Mouse (Mus musculus) monocyte, adult 2 months (primary cell): ENCODE data around the gene Zfp988.
"Not testable (repeated sequence)": the region's sequence is repeated elsewhere in the genome, so short reads cannot be mapped to it uniquely, and the experiment has no call there.

Source experiments
- DNase-seq, 2 experiments: peaks; one replicate each; pipeline ENCODE4 v3.0.0; 2022; ENCODE audit warnings: low spot score in 2 of 2, low read depth in 1 of 2

Gene Zfp988

DNA sequence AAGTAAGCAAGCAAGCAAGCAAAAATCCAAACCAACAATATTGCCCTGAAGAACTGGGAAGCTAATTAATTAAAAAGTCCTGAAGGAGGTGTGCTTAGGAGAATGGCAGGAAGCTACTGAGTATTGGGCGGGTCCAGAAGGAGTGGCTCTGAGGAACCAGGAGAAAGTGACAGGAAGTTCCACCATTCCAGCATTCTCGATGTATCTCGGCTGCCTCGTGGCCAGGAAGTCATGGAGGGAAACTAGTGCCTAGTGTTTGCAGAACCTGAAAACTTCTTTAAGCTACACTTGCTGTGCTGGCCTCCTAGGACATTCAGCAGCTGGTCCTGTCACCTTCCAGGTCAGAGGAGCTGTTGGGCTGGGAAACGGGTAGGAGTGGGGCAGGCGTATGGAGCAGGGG, at the start of gene Zfp988:
Zfp988 (plus strand) TSS at position 239 of the 400 bp plus-strand sequence.
- not testable (repeated sequence) for DNase-seq

DNA sequence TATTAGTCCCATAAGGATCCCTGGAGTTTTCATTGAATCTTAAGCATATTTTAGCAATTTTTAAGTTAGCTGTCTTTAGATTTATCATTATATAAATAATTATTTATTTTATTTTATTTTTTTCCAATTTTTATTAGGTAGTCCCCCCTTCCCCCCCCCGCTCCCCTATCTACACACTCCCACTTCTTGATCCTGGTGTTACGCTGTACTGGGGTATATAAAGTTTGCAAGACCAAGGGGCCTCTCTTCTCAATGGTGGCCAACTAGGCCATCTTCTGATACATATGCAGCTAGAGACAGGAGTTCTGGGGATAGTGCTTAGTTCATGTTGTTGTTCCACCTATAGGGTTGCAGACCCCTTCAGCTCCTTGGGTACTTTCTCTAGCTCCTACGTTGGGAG, 42.8 kb upstream of the Zfp988 start:
- not testable (repeated sequence) for DNase-seq

DNA sequence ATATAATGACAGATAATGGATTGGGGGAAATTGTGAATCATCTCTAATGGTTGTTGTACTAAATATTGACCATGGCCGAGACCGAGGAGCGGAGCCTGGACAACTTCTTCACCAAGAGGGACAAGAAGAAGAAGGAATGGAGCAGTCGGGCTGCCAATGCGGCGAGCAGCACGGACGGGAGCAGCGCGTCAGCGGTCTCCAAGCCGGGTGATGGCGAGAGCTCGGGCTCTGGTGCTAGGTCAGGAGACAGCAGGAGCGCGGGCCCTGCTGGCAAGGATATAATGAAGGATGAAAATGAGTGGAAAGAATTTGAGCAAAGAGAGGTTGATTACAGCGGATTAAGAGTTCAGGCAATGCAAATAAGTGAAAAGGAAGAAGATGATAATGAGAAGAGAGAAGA, 38.2 kb upstream of the Zfp988 start:
- not testable (repeated sequence) for DNase-seq

DNA sequence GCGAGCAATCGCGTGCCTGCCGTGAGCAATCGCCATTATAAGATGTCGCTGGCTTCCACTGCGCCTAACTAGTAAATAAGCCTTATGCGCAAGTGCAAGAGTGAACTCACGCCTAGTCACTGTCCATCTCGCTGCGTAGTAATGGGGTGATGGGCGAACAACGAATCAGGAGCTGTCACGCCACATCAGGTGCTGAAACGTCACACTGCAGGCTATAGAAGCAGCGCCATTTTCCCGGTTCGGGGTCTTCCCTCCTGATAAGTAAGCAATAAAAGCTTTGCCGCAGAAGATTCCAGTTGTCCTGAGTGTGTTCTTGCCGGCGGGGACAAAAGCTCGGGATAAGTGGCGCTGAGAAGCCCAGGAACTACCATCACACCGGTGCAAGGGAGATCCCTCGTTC, 36.7 kb upstream of the Zfp988 start:
- DNase-seq = not testable (repeated sequence)

DNA sequence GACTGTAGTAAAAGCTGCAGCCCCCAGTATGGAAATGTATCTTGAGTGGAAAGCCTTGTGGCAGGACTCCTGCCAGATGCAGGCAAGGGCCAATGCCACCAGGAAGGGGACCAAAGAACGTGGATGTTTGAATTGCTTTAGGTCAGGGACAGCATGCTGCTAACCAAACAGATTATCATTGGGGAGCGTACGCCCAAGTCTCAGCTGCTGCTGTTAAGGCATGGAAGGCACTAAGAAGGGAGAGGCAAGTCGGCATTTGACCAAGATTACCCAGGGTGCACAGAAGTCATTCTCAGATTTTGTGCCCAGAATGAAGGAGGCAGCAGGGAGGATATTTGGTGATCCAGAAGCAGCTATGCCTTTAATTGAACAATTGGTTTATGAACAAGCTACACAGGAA, 35.4 kb upstream of the Zfp988 start:
- not testable (repeated sequence) for DNase-seq

DNA sequence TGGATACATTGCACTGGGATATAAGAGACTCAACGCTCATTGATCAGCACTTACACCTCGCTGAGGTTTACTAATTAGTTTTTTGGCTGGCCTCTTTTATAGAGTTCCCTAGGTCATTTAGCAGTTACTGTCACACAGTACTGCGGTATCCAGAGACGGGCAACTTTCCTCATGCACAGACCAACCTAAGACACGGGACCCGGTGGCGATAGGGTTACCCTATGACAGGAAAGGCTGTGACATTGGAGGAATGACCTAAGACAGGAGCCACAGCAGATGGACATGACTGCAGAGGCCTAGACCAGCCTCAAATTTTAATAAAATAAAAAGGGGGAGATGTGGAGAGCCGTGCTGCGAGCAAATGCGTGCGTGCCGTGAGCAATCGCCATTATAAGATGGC, 33.9 kb upstream of the Zfp988 start:
- DNase-seq = not testable (repeated sequence)

DNA sequence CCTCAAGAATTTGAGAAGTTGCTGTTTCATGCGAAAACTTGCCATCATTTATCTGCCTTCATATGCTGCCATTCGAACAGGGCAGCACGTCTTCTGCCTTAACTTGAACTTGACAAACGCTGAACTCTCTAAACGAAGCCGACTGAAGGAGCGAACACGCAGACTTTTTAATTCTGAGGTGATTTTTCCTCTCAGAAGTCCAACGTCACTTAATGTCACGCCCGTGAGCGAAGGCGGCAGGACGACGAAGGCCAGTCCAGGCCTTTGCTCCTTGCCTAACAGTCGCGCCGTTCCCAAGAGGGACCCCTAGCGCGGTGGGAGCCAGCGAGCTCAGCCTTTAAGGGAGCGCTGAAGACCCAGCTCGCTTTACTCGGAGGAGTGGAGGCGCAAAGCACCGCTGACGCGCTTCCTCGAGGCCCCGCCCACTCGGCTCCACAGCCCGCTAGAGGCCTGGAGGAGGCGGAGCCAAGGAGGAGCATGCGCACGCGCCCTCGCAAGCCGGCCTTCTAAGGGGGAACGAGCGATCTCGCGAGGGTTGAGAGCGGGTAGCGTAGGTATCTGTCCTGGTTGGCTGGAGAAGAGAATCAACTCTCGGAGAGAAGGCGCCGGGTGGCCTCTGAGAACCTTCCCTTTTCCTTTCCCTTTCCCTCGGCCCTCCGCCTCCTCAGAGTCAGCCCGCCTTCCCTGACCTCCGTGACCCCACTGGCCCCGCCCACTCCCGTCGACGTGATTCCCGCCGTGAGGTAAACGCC, 30.3 kb upstream of the Zfp988 start:
- DNase-seq = not testable (repeated sequence)

DNA sequence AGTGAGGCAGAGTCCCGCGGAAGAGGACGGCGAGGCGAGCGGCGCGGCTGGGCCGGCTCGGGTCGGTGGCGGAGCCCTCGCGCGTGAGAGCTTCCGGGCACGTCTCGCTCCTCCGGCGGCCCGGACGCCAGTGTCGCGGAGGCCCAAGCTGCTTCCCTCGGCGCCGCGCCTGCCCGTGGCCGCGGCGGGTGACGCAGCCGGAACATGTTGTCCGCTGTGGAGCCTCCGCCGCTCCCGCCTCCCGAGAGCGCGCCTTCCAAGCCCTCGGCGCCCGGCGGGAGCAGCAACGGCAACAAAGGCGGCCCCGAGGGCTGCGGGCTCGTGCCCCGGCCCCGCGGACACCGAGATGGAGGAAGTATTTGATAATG, 29.7 kb upstream of the Zfp988 start:
- not testable (repeated sequence) for DNase-seq

DNA sequence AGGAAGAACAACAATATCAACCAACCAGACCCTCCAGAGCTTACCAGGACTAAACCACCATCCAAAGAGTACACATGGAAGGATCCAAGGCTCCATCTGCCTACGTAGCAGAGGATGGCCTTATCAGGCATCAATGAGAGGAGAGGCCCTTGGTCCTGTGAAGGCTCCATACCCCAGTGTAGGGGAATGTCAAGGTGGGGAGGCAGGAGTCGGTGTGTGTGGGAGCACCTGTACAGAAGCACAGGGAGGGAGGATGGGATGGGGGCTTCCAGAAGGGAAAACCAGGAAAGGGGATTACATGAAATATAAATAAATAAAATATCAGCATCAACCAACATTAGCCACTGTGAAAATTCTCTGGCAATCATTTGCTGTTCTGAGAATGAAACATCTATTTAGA, 25.1 kb upstream of the Zfp988 start:
- not testable (repeated sequence) for DNase-seq

DNA sequence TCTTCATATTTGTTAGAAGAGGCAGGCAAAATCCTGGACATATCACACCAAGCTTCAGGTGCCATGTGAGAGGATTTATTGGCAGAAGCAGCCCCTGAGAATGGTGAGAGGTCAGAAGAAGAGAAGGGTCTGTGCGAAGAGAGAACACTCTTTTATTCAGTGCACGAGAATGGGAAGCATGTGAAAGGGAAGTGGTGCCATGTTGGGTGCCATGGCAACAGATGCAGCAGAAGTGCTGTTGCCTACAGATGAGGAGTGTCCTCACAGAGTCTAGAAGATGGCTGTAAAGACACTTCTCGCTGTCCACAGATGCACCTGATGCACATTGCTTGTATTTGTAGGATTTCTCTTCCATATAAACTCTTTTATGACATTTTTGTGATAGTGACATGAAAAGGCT, 6.9 kb upstream of the Zfp988 start:
- not testable (repeated sequence) for DNase-seq

DNA sequence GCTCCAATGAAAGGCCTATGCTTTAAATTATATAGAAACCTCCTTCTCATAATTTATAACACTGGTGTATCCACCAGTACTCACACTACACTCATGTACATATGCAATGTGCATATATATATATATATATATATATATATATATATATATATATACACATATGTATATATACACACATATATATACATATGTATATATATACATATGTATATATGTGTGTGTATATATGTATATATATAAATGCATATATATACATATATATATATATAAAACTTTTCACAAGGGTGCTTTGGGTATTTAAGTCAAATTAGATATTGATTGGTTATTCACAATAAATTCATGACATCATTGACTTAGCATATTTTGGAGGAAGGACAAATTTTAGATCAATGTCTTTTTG, 3.1 kb upstream of the Zfp988 start:
- DNase-seq = not testable (repeated sequence)

DNA sequence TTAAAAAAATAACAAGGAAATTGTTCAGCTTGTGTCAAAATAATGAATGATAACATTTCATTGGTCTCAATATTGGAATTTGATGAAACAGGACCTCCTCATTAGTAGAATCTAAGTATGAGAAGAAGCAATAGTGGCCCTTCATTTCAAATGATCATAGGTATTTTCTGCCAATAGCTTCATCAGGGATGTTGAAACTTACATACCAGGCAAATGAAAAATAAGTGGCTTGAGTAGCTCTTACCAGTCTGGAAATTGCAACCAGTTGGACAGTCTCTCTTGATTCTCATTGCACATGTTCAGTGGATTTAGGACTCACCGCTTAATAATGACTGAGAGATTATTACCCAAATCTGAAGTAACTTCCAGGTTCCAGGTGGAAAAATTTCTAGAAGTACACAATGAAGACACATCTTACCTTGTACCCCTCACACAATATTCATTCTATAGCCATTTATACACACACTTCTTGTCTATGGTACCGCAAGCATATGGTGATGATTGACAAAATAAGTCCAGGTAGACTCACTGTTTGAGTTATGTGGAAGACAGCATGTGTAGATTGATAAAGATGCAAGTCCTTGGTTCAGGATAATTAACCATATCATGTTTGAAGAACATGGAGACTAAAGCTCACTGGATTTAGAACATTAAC, 29.7 kb downstream of the Zfp988 start:
- not testable (repeated sequence) for DNase-seq

DNA sequence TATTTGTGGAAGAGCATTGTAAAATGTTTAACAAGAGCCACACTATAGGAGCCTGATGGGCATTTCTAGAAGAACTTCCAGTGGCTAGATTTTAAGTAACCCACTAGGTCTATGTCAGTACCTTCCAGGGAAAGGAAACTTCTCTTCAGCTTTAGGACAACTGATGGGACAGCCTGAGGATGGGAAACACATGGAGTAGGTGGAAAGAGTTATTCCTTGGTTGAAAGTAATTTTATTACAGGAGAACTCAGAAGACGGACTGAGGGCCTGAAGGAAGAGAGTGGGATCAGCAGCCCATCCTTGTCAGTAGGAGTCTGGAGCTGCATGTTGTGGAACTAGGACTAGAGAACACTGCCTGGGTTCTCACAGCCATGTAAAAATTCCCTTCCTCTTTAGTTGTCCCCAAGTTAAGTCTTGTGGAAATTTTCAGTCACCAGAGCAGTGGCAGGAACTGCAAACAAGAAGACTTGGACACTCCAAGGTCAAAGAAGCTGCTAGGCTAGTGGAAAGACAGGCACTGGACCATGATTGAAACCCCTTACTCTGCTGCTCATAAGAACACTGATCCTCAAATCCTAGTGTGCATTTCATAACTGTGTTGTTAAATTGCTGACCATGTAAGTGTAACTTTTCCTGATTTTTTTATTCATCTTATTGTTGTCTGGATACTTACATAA, 30.4 kb downstream of the Zfp988 start:
- not testable (repeated sequence) for DNase-seq

DNA sequence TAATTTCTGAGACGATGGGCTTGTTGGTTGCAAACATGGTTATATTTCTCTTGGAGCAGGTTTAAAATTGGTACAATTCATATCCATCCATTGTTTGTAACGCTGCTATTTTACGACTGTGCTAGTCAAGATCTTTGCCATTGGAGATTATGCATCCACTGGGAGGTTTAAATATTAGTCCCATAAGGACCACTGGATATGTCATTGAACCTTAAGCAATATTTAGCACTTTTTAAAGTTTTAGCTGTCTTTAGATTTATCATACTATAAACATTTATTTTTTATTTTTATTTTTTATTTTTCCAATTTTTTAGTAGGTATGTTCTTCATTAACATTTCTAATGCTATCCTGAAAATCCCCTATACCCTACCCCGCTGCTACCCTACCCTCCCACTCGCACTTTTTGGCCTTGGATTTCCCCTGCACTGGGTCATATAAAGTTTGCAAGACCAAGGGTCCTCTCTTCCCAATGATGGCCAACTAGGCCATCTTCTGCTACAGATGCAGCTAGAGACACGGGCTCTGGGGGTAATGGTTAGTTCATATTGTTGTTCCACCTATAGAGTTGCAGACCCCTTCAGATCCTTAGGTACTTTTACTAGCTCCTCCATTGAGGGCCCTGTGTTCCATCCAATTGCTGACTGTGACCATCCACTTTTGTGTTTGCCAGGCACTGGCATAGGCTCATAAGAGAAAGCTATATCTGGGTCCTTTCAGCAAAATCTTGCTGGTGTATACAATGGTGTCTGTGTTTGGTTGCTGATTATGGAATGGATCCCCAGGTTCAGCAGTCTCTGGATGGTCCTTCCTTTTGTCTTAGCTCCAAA, 31.1 kb downstream of the Zfp988 start:
- DNase-seq = not testable (repeated sequence)

DNA sequence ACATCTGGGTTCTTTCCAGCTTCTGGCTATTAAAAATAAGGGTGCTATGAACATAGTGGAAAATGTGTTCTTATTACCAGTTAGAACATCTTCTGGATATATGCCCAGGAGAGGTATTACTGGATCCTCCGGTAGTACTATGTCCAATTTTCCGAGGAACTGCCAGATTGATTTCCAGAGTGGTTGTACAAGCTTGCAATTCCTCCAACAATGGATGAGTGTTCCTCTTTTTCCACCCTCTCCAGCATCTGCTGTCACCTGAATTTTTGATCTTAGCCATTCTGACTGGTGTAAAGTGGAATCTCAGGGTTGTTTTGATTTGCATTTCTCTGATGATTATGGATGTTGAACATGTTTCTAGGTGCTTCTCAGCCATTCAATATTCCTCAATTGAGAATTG, 32.0 kb downstream of the Zfp988 start:
- DNase-seq = not testable (repeated sequence)

DNA sequence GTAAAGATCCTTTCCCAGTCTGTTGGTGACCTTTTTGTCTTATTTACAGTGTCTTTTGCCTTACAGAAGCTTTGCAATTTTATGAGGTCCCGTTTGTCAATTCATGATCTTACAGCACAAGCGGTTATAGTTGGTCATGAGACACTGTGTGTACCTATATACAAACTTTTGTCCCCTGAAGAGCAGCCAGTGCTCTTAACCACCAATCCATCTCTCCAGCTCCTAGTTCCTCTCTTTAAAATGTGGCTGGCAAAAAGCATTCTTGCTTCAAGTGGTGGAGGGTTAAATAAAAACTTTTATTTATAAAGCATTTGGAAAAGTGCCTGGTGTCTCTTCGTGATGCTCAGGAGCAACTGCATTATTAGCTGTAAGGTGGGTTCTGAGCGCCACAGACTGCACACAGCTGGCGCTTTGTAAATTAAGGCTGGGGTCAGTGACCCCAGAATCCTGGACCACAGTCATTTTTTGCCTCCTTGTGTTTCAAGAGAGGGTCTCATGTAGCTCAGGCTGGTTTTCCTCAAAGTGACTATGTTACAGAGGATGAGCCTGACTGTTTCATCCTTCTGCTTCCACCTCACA, 32.6 kb downstream of the Zfp988 start:
- no peak for DNase-seq

DNA sequence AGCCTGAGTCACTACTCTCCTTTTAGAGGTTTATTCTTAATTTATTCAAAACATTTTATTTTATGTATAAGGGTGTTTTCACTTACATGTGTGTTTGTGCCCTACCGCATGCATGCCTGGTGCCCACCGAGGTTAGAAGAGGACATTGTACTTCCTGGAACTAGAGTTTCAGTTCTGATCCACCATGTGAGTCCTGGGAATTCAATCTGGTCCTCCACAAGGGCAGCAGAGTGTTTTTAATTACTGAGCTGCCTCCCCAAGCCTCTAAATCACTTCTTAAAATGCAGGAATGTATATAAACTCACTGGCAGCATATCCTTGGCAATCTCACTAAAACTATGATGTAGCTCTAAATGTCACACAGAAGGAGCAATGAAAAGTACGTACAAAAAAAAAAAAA, 33.2 kb downstream of the Zfp988 start:
- not testable (repeated sequence) for DNase-seq

DNA sequence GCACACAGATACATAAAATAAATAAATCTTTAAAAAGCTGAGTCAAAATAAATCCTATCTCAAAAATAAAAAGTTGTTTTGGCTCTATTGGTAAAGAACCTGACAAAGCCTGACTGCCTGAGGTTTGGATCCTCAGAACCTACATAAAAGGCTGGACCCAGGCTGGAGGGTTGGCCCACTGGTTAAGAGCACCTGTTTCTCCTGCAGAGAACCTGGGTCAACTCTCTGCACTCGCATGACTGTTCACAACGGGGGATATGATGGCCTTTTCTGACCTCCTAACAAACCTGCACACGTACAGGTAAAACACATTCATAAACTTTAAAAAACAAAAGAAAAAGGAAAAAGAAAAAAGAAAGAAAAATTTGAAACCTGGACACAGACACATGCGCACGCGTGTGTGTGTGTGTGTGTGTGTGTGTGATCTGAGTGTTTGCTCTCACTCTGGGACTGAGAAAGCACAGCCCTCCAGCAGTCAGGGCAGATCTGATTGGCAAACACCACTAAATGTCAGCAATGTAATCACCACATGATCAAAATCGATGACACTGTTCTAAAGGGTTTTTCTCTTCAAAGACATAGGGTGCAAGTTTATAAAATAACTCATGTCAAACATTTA, 34.2 kb downstream of the Zfp988 start:
- DNase-seq = not testable (repeated sequence)

DNA sequence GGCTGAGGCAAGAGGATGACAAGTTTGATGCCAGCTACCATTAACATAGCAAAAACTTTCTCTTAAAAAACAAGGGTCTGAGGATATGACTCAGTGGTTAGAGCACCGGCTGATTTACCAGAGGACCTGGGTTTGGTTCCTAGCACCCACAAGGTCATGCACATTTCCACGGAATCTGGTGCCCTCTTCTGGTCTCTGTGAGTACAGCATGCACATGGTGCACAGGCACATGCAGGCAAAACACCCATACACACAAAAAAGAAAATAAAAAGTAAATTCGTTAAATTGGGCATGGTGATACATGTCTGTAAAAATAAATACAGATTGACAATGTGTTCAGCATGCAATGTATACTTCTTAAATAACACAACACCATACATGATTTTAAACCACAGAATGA, 34.8 kb downstream of the Zfp988 start:
- not testable (repeated sequence) for DNase-seq

DNA sequence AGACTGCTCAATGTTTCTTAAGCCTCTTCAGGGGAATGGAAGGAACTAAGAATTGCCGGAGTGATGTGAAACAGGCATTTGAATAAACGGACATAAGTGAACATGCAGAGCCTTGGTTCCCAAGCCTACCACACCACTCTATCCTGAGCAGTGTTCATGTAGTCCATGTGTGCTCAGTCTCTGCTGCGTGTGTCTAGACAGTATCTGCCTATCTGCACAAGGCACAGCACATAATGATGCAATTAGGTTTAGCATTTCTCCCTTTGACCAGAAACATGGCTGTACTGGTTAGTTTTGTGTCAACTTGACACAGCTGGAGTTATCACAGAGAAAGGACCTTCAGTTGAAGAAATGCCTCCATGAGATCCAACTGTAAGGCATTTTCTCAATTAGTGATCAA, 35.4 kb downstream of the Zfp988 start:
- not testable (repeated sequence) for DNase-seq
